Mouse (Mus musculus): ENCODE measurements around the gene Arpc2. TPM values are rescaled to one million over a fixed set of nuclear protein-coding genes. Genes with fewer than 3 reads are reported as not detected.

The Arpc2 gene
- polyA plus RNA-seq, 1 experiment from 2014 or later, result 238 TPM

GRCm38 (mm10) chr1:74313049-74313692, 77.3 kb downstream of the Arpc2 start:
- Histone ChIP-seq H3K4me3 (ENCODE audit: low read depth, low read length) (no peak overlapping the region), H3K9me3 (ENCODE audit: low read length) (no peaks in the 10 kb centered on the region), H3K9ac (replicated peaks) (no peak overlapping the region), H3K4me1 (ENCODE audit: insufficient read depth) (peaks cover 2% of the 10 kb centered on the region; the same call in 1 of the 2 replicates), H3K27me3 (ENCODE audit: insufficient read depth, low read length) (no peaks in the 10 kb centered on the region), H3K4me2 (ENCODE audit: low read depth, low read length) (no peak overlapping the region), H3K36me3 (replicated peaks; ENCODE audit: insufficient read depth, low read length) (no peaks in the 10 kb centered on the region), H3K27ac (ENCODE audit: low read depth) (no peak overlapping the region)
- WGBS (ENCODE audit: insufficient replicate concordance), result 0% methylated on average over 3 of the region's 3 CpGs
- no peak for TF ChIP-seq EP300 (IDR thresholded peaks at IDR 0.05; ENCODE audit: low read depth)
- TF ChIP-seq CTCF (IDR thresholded peaks at IDR 0.05; ENCODE audit: low read depth), result peak; percentile 96
- DNase-seq (peak; percentile 59), ATAC-seq (peak; percentile 40; the same call in 1 of the 2 replicates)

- no peak for ATAC-seq
- WGBS (ENCODE audit: insufficient replicate concordance), result 69% methylated on average over 3 of the region's 3 CpGs
- no peak overlapping the region for H3K4me2 ChIP-seq (ENCODE audit: low read depth, low read length)
Observed at GRCm38 (mm10) chr1:74314796-74315195, 78.9 kb downstream of the Arpc2 start.

GRCm38 (mm10) chr1:74316114-74316827, 80.4 kb downstream of the Arpc2 start:
- H3K4me2 ChIP-seq (ENCODE audit: low read depth, low read length), result no peak overlapping the region
- ATAC-seq (no peak), DNase-seq (no peak)
- H3K9ac ChIP-seq (replicated peaks), result no peak overlapping the region
- H3K36me3 ChIP-seq (replicated peaks; ENCODE audit: insufficient read depth, low read length), result no peaks in the 10 kb centered on the region
- H3K4me1 ChIP-seq (ENCODE audit: insufficient read depth), result no peaks in the 10 kb centered on the region
- no peaks in the 10 kb centered on the region for H3K27me3 ChIP-seq (ENCODE audit: insufficient read depth, low read length)
- TF ChIP-seq EP300 (IDR thresholded peaks at IDR 0.05; ENCODE audit: low read depth) (no peak), CTCF (IDR thresholded peaks at IDR 0.05; ENCODE audit: low read depth) (no peak)
- no peaks in the 10 kb centered on the region for H3K9me3 ChIP-seq (ENCODE audit: low read length)
- no peak overlapping the region for H3K4me3 ChIP-seq (ENCODE audit: low read depth, low read length)
- whole genome bisulfite sequencing (ENCODE audit: insufficient replicate concordance), result 63% methylated on average over 4 of the region's 4 CpGs
- H3K27ac ChIP-seq (ENCODE audit: low read depth), result no peak overlapping the region

More at GRCm38 (mm10) chr1:74314796-74315195, 78.9 kb downstream of the Arpc2 start:
- Histone ChIP-seq H3K27me3 (ENCODE audit: insufficient read depth, low read length) (no peaks in the 10 kb centered on the region), H3K4me1 (ENCODE audit: insufficient read depth) (peaks cover 1% of the 10 kb centered on the region; the same call in 1 of the 2 replicates), H3K27ac (ENCODE audit: low read depth) (no peak overlapping the region), H3K9ac (replicated peaks) (no peak overlapping the region), H3K4me3 (ENCODE audit: low read depth, low read length) (no peak overlapping the region), H3K9me3 (ENCODE audit: low read length) (no peaks in the 10 kb centered on the region), H3K36me3 (replicated peaks; ENCODE audit: insufficient read depth, low read length) (no peaks in the 10 kb centered on the region)
- no peak for DNase-seq
- TF ChIP-seq EP300 (IDR thresholded peaks at IDR 0.05; ENCODE audit: low read depth) (no peak), CTCF (IDR thresholded peaks at IDR 0.05; ENCODE audit: low read depth) (no peak)

MicroRNAs encoded within 50 kb of the gene (microRNA counts, 519-probe panel; counts per million panel counts)
- microRNA mmu-miR-1928, result 1,511 counts per million, percentile 11 among the panel's probes with 10 or more counts

Small RNA genes lying within 50 kb of the gene (microRNA-seq; reads per million reads assigned to microRNA genes)
- not detected for gene Mir1928

Other genes with a start within 250 kb of the Arpc2 start
- 12.1 and 12.8 TPM in 2 replicates for gene Tns1, start 111.6 kb upstream of the Arpc2 start, polyA plus RNA-seq (2015; fragmentation: Nextera tagmentation; extraction: Ambion mirVana)
- 0.20 TPM in 1 of 2 replicates, not detected in the other for gene Rufy4, start 110.5 kb upstream of the Arpc2 start, polyA plus RNA-seq (2015; fragmentation: Nextera tagmentation; extraction: Ambion mirVana)
- 2.5 and 3.2 TPM in 2 replicates for gene Cxcr2, start 82.1 kb upstream of the Arpc2 start, polyA plus RNA-seq (2015; fragmentation: Nextera tagmentation; extraction: Ambion mirVana)
- gene Cxcr1, start 41.5 kb upstream of the Arpc2 start, polyA plus RNA-seq (2015; fragmentation: Nextera tagmentation; extraction: Ambion mirVana), result not detected in 2 replicates
- 0.20 and 0.22 TPM in 2 replicates for gene Gpbar1, start 42.5 kb downstream of the Arpc2 start, polyA plus RNA-seq (2015; fragmentation: Nextera tagmentation; extraction: Ambion mirVana)
- gene Aamp, start 48.7 kb downstream of the Arpc2 start, polyA plus RNA-seq (2015; fragmentation: Nextera tagmentation; extraction: Ambion mirVana), result 105 and 109 TPM in 2 replicates
- 46.7 and 50.0 TPM in 2 replicates for gene Pnkd, start 48.8 kb downstream of the Arpc2 start, polyA plus RNA-seq (2015; fragmentation: Nextera tagmentation; extraction: Ambion mirVana)
- 18.5 and 18.7 TPM in 2 replicates for gene Tmbim1, start 69.5 kb downstream of the Arpc2 start, polyA plus RNA-seq (2015; fragmentation: Nextera tagmentation; extraction: Ambion mirVana)
- gene Catip, start 126.0 kb downstream of the Arpc2 start, polyA plus RNA-seq (2015; fragmentation: Nextera tagmentation; extraction: Ambion mirVana), result 0.11 TPM in 1 of 2 replicates, not detected in the other
- 12.8 and 15.1 TPM in 2 replicates for gene Slc11a1, start 139.1 kb downstream of the Arpc2 start, polyA plus RNA-seq (2015; fragmentation: Nextera tagmentation; extraction: Ambion mirVana)
- gene Ctdsp1, start 155.4 kb downstream of the Arpc2 start, polyA plus RNA-seq (2015; fragmentation: Nextera tagmentation; extraction: Ambion mirVana), result 40.0 and 40.4 TPM in 2 replicates
- 0.13 and 0.19 TPM in 2 replicates for gene Vil1, start 173.3 kb downstream of the Arpc2 start, polyA plus RNA-seq (2015; fragmentation: Nextera tagmentation; extraction: Ambion mirVana)

All from liver, postnatal 0 days (tissue).